Mouse (Mus musculus): ENCODE results near the gene Cfap77.
"Not testable (repeated sequence)": the region's sequence is repeated elsewhere in the genome, so short reads cannot be mapped to it uniquely, and the experiment has no call there.

Gene Cfap77

DNA sequence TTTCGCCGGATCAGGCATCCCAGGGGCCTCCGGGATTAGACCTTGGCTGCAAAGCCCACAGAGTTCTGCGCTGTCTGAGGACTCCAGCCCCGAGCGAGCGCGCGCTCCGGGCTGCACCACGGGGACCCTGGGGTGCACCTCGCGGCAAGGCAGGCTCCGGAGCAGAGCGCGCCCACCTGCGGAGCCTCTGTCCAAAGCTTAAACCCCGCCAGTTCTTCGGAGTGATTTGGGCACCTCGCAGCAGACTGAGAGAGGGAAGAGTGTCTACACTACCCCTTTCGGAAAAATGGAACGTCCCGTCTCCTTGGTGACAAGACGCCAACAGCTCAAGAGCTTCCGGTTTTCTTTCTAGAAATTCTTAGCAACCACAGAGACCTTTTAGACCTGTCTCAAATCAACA lies at the start of gene Cfap77:
TSS of gene Cfap77 (minus strand) at position 76 of the 400 bp plus-strand sequence.
- peak; percentile 85 for DNase-seq (ENCODE audit: low read depth, low spot score)

GRCm38 (mm10) chr2:29102416-29103377 lies 47.8 kb upstream of the Cfap77 start:
- peak; percentile 38 for DNase-seq (ENCODE audit: low read depth, low spot score)

- DNase-seq (ENCODE audit: low read depth, low spot score), result peak; percentile 78
These were observed 46.1 kb upstream of the Cfap77 start for GRCm38 (mm10) chr2:29100822-29101534.

DNA sequence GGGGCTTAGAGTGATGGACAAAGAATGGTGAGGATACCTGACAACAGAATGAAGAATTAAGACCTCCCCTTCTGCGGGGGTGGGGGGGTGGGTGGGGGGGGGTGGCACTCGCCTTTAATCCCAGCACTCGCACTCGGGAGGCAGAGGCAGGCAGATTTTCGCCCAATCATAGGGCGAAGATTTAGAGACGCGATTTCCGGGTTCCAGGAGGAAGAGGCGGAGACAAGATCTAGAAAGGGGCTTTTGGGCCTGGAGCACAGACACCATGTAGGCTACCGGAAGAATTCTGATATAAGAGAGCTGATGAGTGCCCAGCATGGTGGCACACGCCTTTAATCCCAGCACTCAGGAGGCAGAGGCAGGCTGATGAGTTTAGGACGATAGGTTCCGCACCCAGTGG lies 44.8 kb upstream of the Cfap77 start:
- peak; percentile 85 for DNase-seq (ENCODE audit: low read depth, low spot score)

- DNase-seq (ENCODE audit: low read depth, low spot score), result peak; percentile 83
These were observed 43.9 kb upstream of the Cfap77 start for GRCm38 (mm10) chr2:29098786-29099185.

DNA sequence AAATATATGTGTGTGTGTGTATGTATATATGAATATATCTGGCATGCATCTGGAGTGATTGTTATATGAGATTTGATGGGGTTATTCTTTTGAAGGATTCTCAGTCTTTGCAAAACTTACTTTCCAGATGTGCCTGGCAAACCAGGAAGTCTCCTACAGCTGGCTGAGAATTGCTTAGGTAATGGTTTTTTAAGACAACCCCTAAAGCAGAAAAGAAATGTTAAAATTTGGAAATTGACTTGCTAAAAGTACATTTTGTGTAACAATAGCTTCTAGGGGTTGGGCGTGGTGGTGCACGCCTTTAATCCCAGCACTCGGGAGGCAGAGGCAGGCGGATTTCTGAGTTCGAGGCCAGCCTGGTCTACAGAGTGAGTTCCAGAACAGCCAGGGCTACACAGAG lies 43.1 kb upstream of the Cfap77 start:
- peak; percentile 88 for DNase-seq (ENCODE audit: low read depth, low spot score)

- DNase-seq (ENCODE audit: low read depth, low spot score), result peak; percentile 92
These were observed 42.6 kb upstream of the Cfap77 start for GRCm38 (mm10) chr2:29097465-29097864.

DNA sequence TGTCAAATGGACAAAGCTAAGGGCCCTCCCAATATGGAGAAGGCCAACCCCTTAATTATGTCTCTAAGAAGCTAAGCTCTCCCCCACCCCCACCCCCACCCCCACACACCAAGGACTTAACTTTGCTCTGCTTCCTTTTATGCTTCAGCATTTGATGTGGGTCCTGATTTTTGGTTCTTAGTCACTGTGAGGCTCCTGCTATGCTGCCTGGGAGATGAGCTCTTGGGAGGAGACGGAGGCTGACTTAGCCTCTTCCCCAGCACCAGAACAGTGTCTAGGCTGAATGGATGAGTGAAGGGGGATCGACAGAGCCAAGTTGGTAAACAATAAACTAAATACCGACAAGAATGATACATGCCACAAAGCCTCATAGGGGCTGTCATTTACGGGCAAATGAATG lies 41.9 kb upstream of the Cfap77 start:
- peak; percentile 49 for DNase-seq (ENCODE audit: low read depth, low spot score)

DNA sequence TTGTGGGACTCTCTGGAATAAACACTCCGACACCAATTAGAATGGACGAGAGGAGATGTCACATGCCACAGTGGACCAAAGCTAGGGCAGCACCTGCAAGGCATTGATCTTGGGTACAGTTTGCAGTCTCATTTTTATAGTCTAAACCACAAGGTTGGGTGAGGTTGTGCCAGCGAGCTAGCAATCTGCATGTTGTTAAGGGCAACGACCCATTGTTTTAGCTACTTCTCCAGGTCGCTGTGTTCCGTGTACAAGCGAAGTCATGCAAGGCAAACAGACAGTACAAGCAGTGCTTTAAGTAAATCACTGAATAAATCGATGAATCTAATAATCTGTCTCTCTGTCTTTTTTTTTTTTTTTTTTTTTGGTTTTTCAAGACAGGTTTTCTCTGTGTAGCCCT lies 40.8 kb upstream of the Cfap77 start:
- peak; percentile 40 for DNase-seq (ENCODE audit: low read depth, low spot score)

GRCm38 (mm10) chr2:29089276-29089675 lies 34.4 kb upstream of the Cfap77 start:
- not testable (repeated sequence) for DNase-seq (ENCODE audit: low read depth, low spot score)

GRCm38 (mm10) chr2:29086026-29086425 lies 31.2 kb upstream of the Cfap77 start:
- DNase-seq (ENCODE audit: low read depth, low spot score), result no peak

DNA sequence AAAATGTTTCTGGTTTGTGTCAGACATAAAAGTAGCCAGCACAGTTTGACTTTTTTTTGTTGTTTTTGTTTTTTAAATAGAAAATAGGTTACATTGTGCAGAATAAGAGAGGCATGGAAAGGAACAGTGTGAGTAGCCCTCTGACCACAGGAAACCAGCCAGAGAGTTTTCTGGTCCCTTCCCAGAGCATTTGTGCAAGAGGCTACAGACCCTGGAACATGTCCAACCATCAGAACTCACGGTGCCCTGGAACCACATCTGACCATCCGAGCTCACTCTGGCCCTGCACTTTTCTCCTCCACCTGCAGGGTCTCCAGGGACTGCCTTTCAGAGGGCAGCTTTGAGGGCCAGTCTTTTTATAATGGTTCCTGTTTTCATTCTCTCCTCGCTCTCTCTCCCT lies 27.1 kb upstream of the Cfap77 start:
- DNase-seq (ENCODE audit: low read depth, low spot score), result no peak

DNA sequence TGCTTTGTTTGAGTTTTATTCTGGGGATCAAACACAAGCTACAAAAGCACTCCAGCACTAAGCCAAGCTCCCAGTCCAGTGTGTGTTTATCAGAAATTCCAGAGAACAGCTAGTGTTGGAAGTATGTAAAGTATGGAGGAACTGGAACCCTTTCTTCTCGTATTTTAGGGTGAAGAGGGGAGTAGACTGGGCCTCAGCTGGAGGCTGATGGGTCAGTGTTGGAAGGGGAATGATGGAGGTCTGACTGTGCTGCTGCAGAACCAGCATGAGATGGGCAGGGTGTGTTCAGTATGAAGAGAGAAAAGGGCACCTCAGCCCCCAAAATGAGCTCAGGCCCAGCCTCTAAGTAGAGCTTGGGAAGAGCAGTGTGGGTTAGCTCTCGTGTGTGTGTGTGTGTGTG lies 21.4 kb upstream of the Cfap77 start:
- DNase-seq (ENCODE audit: low read depth, low spot score), result no peak

- DNase-seq (ENCODE audit: low read depth, low spot score), result peak; percentile 84
These were observed 20.6 kb upstream of the Cfap77 start for GRCm38 (mm10) chr2:29075331-29076070.

- DNase-seq (ENCODE audit: low read depth, low spot score), result peak; percentile 56
These were observed 19.8 kb upstream of the Cfap77 start for GRCm38 (mm10) chr2:29074676-29075075.

DNA sequence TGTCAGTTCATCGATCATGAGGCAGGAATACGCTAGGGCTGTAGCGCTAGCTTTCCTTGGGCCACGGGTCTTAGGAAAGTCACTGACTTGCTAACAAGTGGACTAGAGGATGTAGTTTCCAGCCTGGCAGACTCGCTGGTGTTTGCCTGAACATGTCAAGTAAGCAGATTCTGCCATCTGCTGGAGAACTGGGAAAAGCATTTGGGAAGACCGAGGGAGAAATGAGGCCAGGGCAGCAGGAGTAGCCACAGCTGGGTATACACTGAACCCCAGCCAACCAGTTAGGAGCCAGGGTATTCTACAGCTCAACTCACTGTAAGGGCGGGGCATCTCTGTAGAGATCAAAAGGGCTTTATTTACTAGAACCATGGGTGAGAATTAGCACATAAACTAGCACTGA lies 11.5 kb upstream of the Cfap77 start:
- peak; percentile 88 for DNase-seq (ENCODE audit: low read depth, low spot score)

- peak; percentile 50 for DNase-seq (ENCODE audit: low read depth, low spot score)
These were observed 10.9 kb upstream of the Cfap77 start for GRCm38 (mm10) chr2:29065796-29066195.

DNA sequence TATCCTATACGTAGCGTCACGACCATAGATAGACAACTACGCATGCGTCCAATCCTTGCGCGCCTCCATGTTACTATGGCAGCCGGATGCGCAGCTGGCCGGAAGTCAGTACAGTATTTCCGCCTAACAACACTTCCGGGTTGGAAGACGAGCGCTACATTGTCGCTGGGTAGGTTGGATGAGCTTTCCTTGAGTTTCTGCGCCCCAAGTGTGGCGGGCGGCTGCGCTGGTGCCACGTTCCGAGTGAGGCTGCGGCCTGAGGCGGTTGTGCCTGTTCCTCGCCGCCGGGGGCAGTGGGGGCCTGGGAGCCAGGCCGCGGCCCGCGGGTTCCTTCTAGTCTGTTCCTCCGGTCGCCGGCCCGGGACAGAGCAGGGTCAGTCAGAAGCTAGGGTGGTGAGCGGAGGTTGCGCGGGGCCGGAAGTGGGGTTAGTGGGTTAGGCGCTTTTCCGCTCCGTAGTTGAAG lies 5.3 kb upstream of the Cfap77 start, which contains the start of gene Ttf1:
TSS of gene Ttf1 (plus strand) at position 128 of the 463 bp plus-strand sequence.
- DNase-seq (ENCODE audit: low read depth, low spot score), result peak; percentile 98

GRCm38 (mm10) chr2:29054545-29054935 lies 326 bp downstream of the Cfap77 start:
- no peak for DNase-seq (ENCODE audit: low read depth, low spot score)

- DNase-seq (ENCODE audit: low read depth, low spot score), result peak; percentile 71
These were observed 893 bp downstream of the Cfap77 start for GRCm38 (mm10) chr2:29053802-29054544.

GRCm38 (mm10) chr2:29052943-29053454 lies 1.9 kb downstream of the Cfap77 start:
- DNase-seq (ENCODE audit: low read depth, low spot score), result peak; percentile 55
